Mouse (Mus musculus) neural tube, embryonic 13.5 days (tissue): ENCODE results near the gene Xaf1. TPM values are rescaled to one million over a fixed set of nuclear protein-coding genes. Genes with fewer than 3 reads are reported as not detected.

ENCODE experiments used
- ATAC-seq: fragments of 200-750 bp; cut with Nextera tagmentation; 2 replicates; pipeline ENCODE4 v1.8.0; 2017; ENCODE audit warnings: low read depth, mild to moderate bottlenecking, moderate TSS enrichment, moderate library complexity
- H3K27ac ChIP-seq: fragments of 300-500 bp; sonication (generic); replicated peaks from 2 replicates; pipeline ENCODE4 v1.5.1; 2015; ENCODE audit warnings: moderate library complexity, mild to moderate bottlenecking, inconsistent platforms
- H3K27me3 ChIP-seq: fragments of 300-500 bp; sonication (generic); 2 replicates; pipeline ENCODE4 v1.6.1; 2015; ENCODE audit warnings: mild to moderate bottlenecking, inconsistent platforms
- H3K36me3 ChIP-seq: fragments of 300-500 bp; sonication (generic); 2 replicates; pipeline ENCODE4 v1.6.1; 2015; ENCODE audit warnings: mild to moderate bottlenecking, inconsistent platforms
- H3K4me1 ChIP-seq: fragments of 300-500 bp; sonication (generic); replicated peaks from 2 replicates; pipeline ENCODE4 v1.6.1; 2015; ENCODE audit warnings: inconsistent platforms
- H3K4me2 ChIP-seq: fragments of 300-500 bp; sonication (generic); 2 replicates; pipeline ENCODE4 v1.6.1; 2015; ENCODE audit warnings: inconsistent platforms, mild to moderate bottlenecking, moderate library complexity
- H3K4me3 ChIP-seq: fragments of 300-500 bp; sonication (generic); 2 replicates; pipeline ENCODE4 v1.5.1; 2015; ENCODE audit warnings: mild to moderate bottlenecking, inconsistent platforms
- H3K9ac ChIP-seq: fragments of 300-500 bp; sonication (generic); 2 replicates; pipeline ENCODE4 v1.6.1; 2015; ENCODE audit warnings: moderate library complexity, mild to moderate bottlenecking, inconsistent platforms
- H3K9me3 ChIP-seq: fragments of 300-500 bp; sonication (generic); 2 replicates; pipeline ENCODE4 v1.6.1; 2016; ENCODE audit warnings: inconsistent platforms
- WGBS: fragments of 180-500 bp; shearing (Covaris S2); methylation state at CpG from one replicate; pipeline ENCODE4 v1.1.7; 2015; 5-methylcytosine and 5-hydroxymethylcytosine counted together
- polyA plus RNA-seq: library from polyadenylated mRNA; unstranded; fragments of >200 nt; fragmentation: Nextera tagmentation; extraction: Ambion mirVana; gene quantifications from 2 replicates; pipeline ENCODE4 v1.2.1, GENCODE M21; 2015

Gene Xaf1
- polyA plus RNA-seq, 1 experiment from 2014 or later = 2.4 TPM

- H3K9ac ChIP-seq = no peak overlapping the region
- H3K4me1 ChIP-seq = no peaks in the 10 kb centered on the region
- ATAC-seq = no peak
- H3K27me3 ChIP-seq = no peaks in the 10 kb centered on the region
- H3K4me2 ChIP-seq = no peak overlapping the region
- H3K4me3 ChIP-seq = no peak overlapping the region
- no peak overlapping the region for H3K27ac ChIP-seq
- WGBS = 67% methylated on average over 10 of the region's 10 CpGs
- no peaks in the 10 kb centered on the region for H3K36me3 ChIP-seq
- H3K9me3 ChIP-seq = no peaks in the 10 kb centered on the region
These were observed 47.1 kb downstream of the Xaf1 start for GRCm38 (mm10) chr11:72348563-72348962.

- H3K9me3 ChIP-seq = no peaks in the 10 kb centered on the region
- 63% methylated on average over 8 of the region's 8 CpGs for WGBS
- no peak overlapping the region for H3K4me2 ChIP-seq
- H3K27ac ChIP-seq = no peak overlapping the region
- H3K4me1 ChIP-seq = no peaks in the 10 kb centered on the region
- H3K36me3 ChIP-seq = no peaks in the 10 kb centered on the region
- no peak overlapping the region for H3K4me3 ChIP-seq
- H3K9ac ChIP-seq = no peak overlapping the region
- ATAC-seq = no peak
- no peaks in the 10 kb centered on the region for H3K27me3 ChIP-seq
These were observed 47.6 kb downstream of the Xaf1 start for GRCm38 (mm10) chr11:72349016-72349415.

- no peaks in the 10 kb centered on the region for H3K9me3 ChIP-seq
- no peaks in the 10 kb centered on the region for H3K36me3 ChIP-seq
- WGBS = 76% methylated on average over 4 of the region's 4 CpGs
- no peak overlapping the region for H3K9ac ChIP-seq
- no peak overlapping the region for H3K4me2 ChIP-seq
- no peaks in the 10 kb centered on the region for H3K27me3 ChIP-seq
- H3K27ac ChIP-seq = no peak overlapping the region
- H3K4me1 ChIP-seq = no peaks in the 10 kb centered on the region
- no peak overlapping the region for H3K4me3 ChIP-seq
- no peak for ATAC-seq
These were observed 48.2 kb downstream of the Xaf1 start for GRCm38 (mm10) chr11:72349652-72350051.

GRCm38 (mm10) chr11:72352272-72352671 lies 50.8 kb downstream of the Xaf1 start:
- no peaks in the 10 kb centered on the region for H3K9me3 ChIP-seq
- no peak overlapping the region for H3K4me3 ChIP-seq
- no peaks in the 10 kb centered on the region for H3K36me3 ChIP-seq
- no peak for ATAC-seq
- no peak overlapping the region for H3K9ac ChIP-seq
- H3K27ac ChIP-seq = no peak overlapping the region
- WGBS = 37% methylated on average over 1 of the region's 1 CpGs
- no peaks in the 10 kb centered on the region for H3K4me1 ChIP-seq
- no peak overlapping the region for H3K4me2 ChIP-seq
- H3K27me3 ChIP-seq = no peaks in the 10 kb centered on the region

DNA sequence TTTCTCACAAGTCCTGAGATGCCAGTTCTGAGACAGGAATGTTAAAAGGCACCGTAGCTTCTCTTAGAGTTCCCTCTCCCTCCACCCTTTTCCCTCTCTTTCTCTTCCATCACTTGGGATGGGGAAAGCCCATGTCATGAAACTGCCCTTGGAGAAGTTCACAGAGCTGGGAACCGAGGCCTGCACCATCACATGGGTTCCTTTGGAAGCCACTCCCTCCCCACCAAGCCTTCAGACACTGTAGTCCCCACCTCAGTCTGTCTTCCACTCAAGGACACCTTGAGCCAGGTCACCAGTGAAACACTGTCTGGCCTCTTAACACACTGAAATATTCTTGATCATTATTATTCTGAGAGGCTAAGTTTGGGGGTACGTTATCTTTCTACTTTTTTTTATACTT lies 51.8 kb downstream of the Xaf1 start:
- ATAC-seq = no peak
- Histone ChIP-seq H3K27ac (no peak overlapping the region), H3K4me1 (no peaks in the 10 kb centered on the region)

DNA sequence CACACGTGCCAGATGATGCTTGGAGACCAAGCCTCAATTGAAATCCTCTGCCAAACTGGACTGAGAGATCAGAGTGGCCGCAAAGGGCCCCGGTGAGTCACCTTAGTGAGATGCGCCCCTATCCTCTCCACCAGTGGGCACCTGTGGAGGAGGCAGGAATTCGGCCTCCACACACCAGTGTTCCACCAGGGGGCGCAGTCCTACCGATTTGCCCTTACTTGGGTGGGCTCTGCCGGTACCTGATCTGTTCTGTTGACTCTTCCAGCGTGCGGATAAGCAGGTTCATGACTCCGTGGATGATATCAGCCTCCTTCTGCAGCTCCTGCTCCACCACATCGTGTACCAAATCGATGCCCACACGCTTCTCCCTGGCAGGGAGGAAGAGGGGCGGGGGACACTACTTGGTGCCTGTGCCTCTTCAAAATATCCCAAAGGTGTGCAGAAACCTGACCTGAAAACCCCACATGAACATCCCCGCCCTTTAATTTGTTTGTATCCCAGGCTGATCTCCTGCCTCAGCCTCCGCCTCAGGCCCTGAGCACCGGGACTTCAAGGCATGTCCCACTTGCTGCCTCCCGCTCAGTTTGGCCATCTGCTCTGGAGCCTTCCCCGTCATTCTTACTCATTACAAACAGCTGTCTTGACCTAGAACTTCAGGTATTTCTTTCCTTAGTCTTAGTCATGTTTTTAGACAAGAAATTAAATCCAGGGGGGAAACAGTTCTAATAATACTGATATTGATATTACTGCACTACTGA lies 53.7 kb downstream of the Xaf1 start:
- no peaks in the 10 kb centered on the region for H3K36me3 ChIP-seq
- 26% methylated on average over 20 of the region's 20 CpGs for WGBS

More for the DNA sequence above, 51.8 kb downstream of the Xaf1 start:
- Histone ChIP-seq H3K4me2 (no peak overlapping the region), H3K4me3 (no peak overlapping the region), H3K9me3 (no peaks in the 10 kb centered on the region), H3K36me3 (no peaks in the 10 kb centered on the region), H3K27me3 (no peaks in the 10 kb centered on the region), H3K9ac (no peak overlapping the region)
- WGBS = 88% methylated on average over 3 of the region's 3 CpGs

GRCm38 (mm10) chr11:72361385-72362346 lies 60.2 kb downstream of the Xaf1 start:
- peak overlapping the region; percentile 70 for H3K27ac ChIP-seq
- H3K27me3 ChIP-seq = no peaks in the 10 kb centered on the region
- H3K9me3 ChIP-seq = no peaks in the 10 kb centered on the region
- WGBS = 9% methylated on average over 42 of the region's 42 CpGs
- peaks cover 7% of the 10 kb centered on the region; the same call in 1 of the 2 replicates for H3K4me1 ChIP-seq
- peak overlapping the region; percentile 75 for H3K9ac ChIP-seq
- H3K4me2 ChIP-seq = peak overlapping the region; percentile 78
- peak; percentile 94 for ATAC-seq
- H3K36me3 ChIP-seq = no peaks in the 10 kb centered on the region
- peak overlapping the region; percentile 45 for H3K4me3 ChIP-seq

More for the DNA sequence above, 53.7 kb downstream of the Xaf1 start:
- Histone ChIP-seq H3K27ac (no peak overlapping the region), H3K9ac (0 out of 2 replicates have a peak overlapping the region, but pooled peaks have one; percentile 8), H3K4me2 (peak overlapping the region; percentile 35), H3K9me3 (no peaks in the 10 kb centered on the region), H3K4me3 (no peak overlapping the region), H3K4me1 (no peaks in the 10 kb centered on the region), H3K27me3 (no peaks in the 10 kb centered on the region)
- ATAC-seq = no peak

DNA sequence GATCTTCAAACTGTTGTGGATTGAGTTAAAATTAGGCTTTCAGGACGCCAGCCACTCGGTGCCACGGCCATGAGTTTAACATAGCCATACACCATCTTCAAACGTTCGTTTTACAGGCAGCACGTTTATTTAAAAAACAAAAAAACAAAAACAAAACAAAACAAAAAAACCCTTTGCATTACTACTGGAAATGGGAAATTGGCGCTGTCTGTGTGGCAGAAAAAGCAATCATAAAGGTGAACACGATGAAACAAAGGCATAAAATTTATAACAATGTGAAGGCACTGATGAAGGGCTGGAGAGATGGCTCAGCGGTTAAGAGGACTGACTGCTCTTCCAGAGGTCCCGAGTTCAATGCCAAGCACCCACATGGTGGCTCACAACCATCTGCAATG lies 60.9 kb downstream of the Xaf1 start, which contains the start of gene Tekt1:
TSS of gene Tekt1 (minus strand) at position 96 of the 395 bp plus-strand sequence.
- Histone ChIP-seq H3K27ac (peak within 1 kb of the TSS; percentile 70), H3K9me3 (no peaks in the 10 kb centered on the region), H3K4me1 (peaks cover 7% of the 10 kb centered on the region; the same call in 1 of the 2 replicates), H3K4me2 (peak within 1 kb of the TSS; percentile 78), H3K27me3 (no peaks in the 10 kb centered on the region), H3K36me3 (no peaks in the 10 kb centered on the region), H3K9ac (peak within 1 kb of the TSS; percentile 75), H3K4me3 (peak within 1 kb of the TSS; percentile 45)
- 34% methylated on average over 10 of the region's 10 CpGs for WGBS
- ATAC-seq = no peak

Other genes starting within 250 kb of the Xaf1 start
- 1.8 and 2.1 TPM in 2 replicates for gene Pitpnm3, start 165.9 kb upstream of the Xaf1 start, polyA plus RNA-seq
- gene Gm43951, start 94.8 kb upstream of the Xaf1 start, polyA plus RNA-seq = 0.75 and 0.79 TPM in 2 replicates
- 17.8 and 19.9 TPM in 2 replicates for gene 4933427D14Rik, start 94.2 kb upstream of the Xaf1 start, polyA plus RNA-seq
- gene Txndc17, start 94.1 kb upstream of the Xaf1 start, polyA plus RNA-seq = 169 and 198 TPM in 2 replicates
- gene Med31, start 86.0 kb upstream of the Xaf1 start, polyA plus RNA-seq = 66.5 and 66.9 TPM in 2 replicates
- gene Slc13a5, start 34.4 kb upstream of the Xaf1 start, polyA plus RNA-seq = 0.61 and 0.96 TPM in 2 replicates
- not detected in 2 replicates for gene Fbxo39, start 12.8 kb downstream of the Xaf1 start, polyA plus RNA-seq
- 7.0 and 7.3 TPM in 2 replicates for gene Tekt1, start 60.8 kb downstream of the Xaf1 start, polyA plus RNA-seq
- gene Smtnl2, start 110.1 kb downstream of the Xaf1 start, polyA plus RNA-seq = 8.9 and 10.5 TPM in 2 replicates
- not detected in 2 replicates for gene Ggt6, start 133.9 kb downstream of the Xaf1 start, polyA plus RNA-seq
- gene Mybbp1a, start 139.7 kb downstream of the Xaf1 start, polyA plus RNA-seq = 69.6 and 80.7 TPM in 2 replicates
- 9.1 and 10.8 TPM in 2 replicates for gene Spns2, start 188.3 kb downstream of the Xaf1 start, polyA plus RNA-seq
- gene Spns3, start 248.9 kb downstream of the Xaf1 start, polyA plus RNA-seq = 0.04 TPM in 1 of 2 replicates, not detected in the other